Mouse (Mus musculus): ENCODE data around the gene Vegfa. TPM values are rescaled to one million over a fixed set of nuclear protein-coding genes. Genes with fewer than 3 reads are reported as not detected.

The Vegfa gene
- polyA plus RNA-seq, 1 experiment from 2014 or later, result 5.2 TPM

DNA sequence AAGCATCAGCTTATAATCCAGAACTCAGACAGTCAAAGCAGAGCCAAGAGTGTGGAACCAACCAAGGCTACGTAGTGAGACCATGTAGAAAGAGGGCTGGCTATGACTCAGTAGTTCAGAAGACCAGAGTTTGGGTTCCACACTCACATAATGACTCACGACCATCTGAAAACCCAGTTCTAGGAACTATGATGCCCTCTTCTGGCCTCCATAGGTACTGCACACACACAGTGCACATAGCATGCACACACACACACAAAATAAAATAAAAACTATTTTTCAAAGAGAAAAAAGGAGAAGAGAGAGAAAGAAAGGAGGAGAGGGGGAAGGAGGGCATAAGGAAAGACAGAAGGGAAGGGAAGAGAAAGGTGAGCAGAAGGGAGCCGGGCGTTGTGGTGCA lies 16.0 kb upstream of the Vegfa start:
- Histone ChIP-seq H3K9ac (no peak overlapping the region), H3K9me3 (0 out of 2 replicates have a peak, but pooled peaks cover 6% of the 10 kb centered on the region), H3K27me3 (no peaks in the 10 kb centered on the region), H3K27ac (no peak overlapping the region), H3K36me3 (no peaks in the 10 kb centered on the region), H3K4me2 (replicated peaks) (no peak overlapping the region), H3K4me3 (no peak overlapping the region), H3K4me1 (peaks cover 15% of the 10 kb centered on the region)
- ATAC-seq (ENCODE audit: insufficient number of reproducible peaks, insufficient read depth, low FRiP score, low TSS enrichment), result no peak
- WGBS, result 92% methylated on average over 4 of the region's 4 CpGs

DNA sequence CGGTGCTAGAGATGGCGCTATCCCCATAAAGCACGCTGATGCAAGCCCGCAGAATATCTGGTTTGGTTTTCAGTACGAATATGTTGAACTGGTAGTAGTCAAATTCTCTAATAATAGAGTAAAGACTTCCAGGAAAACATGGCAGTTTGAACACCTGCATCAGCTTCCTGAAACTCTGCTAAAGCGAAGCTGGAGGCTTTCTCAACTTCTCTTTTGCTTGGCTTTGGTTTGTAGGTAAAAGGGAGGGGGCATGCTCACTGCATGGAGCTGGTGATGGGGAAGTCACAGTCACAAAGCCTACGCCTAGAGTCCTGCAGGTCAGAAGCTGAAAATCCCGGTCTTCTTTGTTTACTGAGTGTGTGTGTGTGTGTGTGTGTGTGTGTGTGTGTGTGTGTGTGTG lies 13.6 kb upstream of the Vegfa start:
- no peaks in the 10 kb centered on the region for H3K36me3 ChIP-seq
- no peak overlapping the region for H3K9ac ChIP-seq
- H3K4me2 ChIP-seq (replicated peaks), result no peak overlapping the region
- 0 out of 2 replicates have a peak, but pooled peaks cover 6% of the 10 kb centered on the region for H3K9me3 ChIP-seq
- H3K27ac ChIP-seq, result no peak overlapping the region
- 87% methylated on average over 8 of the region's 8 CpGs for WGBS
- ATAC-seq (ENCODE audit: insufficient number of reproducible peaks, insufficient read depth, low FRiP score, low TSS enrichment), result no peak
- no peak overlapping the region for H3K4me3 ChIP-seq
- H3K27me3 ChIP-seq, result no peaks in the 10 kb centered on the region
- H3K4me1 ChIP-seq, result peaks cover 8% of the 10 kb centered on the region; the same call in 1 of the 2 replicates

DNA sequence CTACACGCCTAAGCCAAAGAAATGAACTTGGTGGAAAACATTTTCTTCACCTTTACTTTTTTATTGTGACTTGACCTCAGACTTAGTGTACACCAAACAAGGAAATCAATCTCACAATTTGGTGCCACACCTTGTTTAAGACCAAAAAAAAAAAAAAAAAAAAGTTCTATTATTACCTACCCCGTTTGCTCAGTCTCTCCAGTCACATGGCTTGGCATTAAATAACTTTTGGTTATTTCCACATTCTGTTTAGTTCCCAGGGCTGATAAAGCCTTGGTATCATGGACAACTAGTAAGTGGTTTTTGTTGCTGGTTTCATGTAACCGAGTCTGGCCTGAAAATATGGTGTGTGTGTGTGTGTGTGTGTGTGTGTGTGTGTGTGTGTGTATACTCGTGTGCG lies 12.8 kb upstream of the Vegfa start:
- Histone ChIP-seq H3K9me3 (0 out of 2 replicates have a peak, but pooled peaks cover 6% of the 10 kb centered on the region), H3K27me3 (no peaks in the 10 kb centered on the region), H3K4me1 (peaks cover 8% of the 10 kb centered on the region; the same call in 1 of the 2 replicates), H3K36me3 (no peaks in the 10 kb centered on the region), H3K27ac (no peak overlapping the region), H3K4me3 (no peak overlapping the region), H3K9ac (no peak overlapping the region), H3K4me2 (replicated peaks) (no peak overlapping the region)
- 84% methylated on average over 5 of the region's 5 CpGs for WGBS
- ATAC-seq (ENCODE audit: insufficient number of reproducible peaks, insufficient read depth, low FRiP score, low TSS enrichment), result no peak

DNA sequence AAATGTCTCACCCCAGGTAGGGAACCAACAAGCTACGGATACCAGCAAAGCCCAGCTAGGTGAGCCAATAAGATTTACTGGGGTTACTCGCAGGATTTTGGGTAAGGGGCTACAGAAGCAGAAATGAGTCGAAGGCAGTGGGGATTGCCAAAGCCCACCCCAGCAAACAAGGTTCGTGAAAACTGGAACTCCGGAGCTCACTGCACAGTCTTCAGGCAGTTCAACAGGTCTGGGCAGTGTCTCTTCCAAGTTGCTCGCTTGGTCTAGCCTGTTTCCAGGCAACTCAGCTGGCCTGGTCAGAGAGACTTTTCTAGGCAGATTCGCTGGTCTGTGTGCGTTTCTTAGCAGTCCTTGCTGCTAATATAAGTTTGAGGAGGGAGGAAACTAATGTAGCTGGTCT lies 10.0 kb upstream of the Vegfa start:
- no peaks in the 10 kb centered on the region for H3K27me3 ChIP-seq
- WGBS, result 84% methylated on average over 8 of the region's 8 CpGs
- no peaks in the 10 kb centered on the region for H3K4me1 ChIP-seq
- no peaks in the 10 kb centered on the region for H3K36me3 ChIP-seq
- no peak overlapping the region for H3K4me3 ChIP-seq
- no peak for ATAC-seq (ENCODE audit: insufficient number of reproducible peaks, insufficient read depth, low FRiP score, low TSS enrichment)
- H3K9me3 ChIP-seq, result no peaks in the 10 kb centered on the region
- no peak overlapping the region for H3K4me2 ChIP-seq (replicated peaks)
- no peak overlapping the region for H3K27ac ChIP-seq
- no peak overlapping the region for H3K9ac ChIP-seq

DNA sequence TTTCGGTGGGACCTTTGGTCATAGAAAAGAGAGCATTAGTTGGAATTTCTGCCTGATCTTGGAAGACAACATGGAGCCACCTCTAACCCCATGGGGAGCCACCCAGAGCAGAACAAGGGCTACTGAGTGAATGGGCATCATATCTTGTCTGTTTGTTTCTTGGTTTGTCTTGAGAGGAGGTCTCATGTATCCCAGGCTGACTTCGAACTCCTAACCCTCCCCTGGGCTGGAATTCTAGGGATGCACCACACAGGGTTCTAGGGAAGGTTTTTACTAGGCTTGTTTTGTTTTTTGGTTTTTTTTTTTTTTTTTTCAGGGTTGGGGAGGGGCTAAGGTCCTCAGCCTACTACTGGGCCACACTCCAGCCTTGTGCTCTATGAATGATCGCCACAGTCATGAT lies 9.5 kb upstream of the Vegfa start:
- no peak overlapping the region for H3K4me3 ChIP-seq
- H3K9me3 ChIP-seq, result no peaks in the 10 kb centered on the region
- WGBS, result 84% methylated on average over 3 of the region's 3 CpGs
- no peaks in the 10 kb centered on the region for H3K36me3 ChIP-seq
- no peak overlapping the region for H3K4me2 ChIP-seq (replicated peaks)
- no peaks in the 10 kb centered on the region for H3K27me3 ChIP-seq
- no peak overlapping the region for H3K27ac ChIP-seq
- H3K9ac ChIP-seq, result no peak overlapping the region
- no peaks in the 10 kb centered on the region for H3K4me1 ChIP-seq
- no peak for ATAC-seq (ENCODE audit: insufficient number of reproducible peaks, insufficient read depth, low FRiP score, low TSS enrichment)

DNA sequence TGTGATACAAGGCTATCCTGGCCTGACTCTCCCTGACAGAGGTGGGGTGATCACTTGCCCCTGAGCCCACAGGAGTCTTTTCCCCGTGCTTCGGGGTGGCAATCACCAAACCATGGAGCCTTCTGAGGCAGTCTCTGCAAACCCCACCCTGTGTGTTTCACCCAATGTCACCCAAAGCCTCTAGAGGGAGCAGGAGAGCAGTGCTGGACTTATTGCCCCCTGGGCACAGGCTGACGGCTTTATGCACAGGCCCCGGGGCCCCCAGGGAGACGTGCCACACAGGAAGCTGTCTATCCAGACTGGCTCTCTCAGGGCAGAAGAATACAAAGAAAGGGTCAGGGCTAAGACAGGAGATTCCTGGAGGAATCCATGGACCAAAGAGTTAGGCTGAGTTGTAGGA lies 9.1 kb upstream of the Vegfa start:
- H3K4me2 ChIP-seq (replicated peaks), result no peak overlapping the region
- WGBS, result 66% methylated on average over 5 of the region's 5 CpGs
- no peaks in the 10 kb centered on the region for H3K36me3 ChIP-seq
- no peaks in the 10 kb centered on the region for H3K9me3 ChIP-seq
- H3K27ac ChIP-seq, result no peak overlapping the region
- no peak for ATAC-seq (ENCODE audit: insufficient number of reproducible peaks, insufficient read depth, low FRiP score, low TSS enrichment)
- no peaks in the 10 kb centered on the region for H3K4me1 ChIP-seq
- no peaks in the 10 kb centered on the region for H3K27me3 ChIP-seq
- H3K4me3 ChIP-seq, result no peak overlapping the region
- no peak overlapping the region for H3K9ac ChIP-seq

DNA sequence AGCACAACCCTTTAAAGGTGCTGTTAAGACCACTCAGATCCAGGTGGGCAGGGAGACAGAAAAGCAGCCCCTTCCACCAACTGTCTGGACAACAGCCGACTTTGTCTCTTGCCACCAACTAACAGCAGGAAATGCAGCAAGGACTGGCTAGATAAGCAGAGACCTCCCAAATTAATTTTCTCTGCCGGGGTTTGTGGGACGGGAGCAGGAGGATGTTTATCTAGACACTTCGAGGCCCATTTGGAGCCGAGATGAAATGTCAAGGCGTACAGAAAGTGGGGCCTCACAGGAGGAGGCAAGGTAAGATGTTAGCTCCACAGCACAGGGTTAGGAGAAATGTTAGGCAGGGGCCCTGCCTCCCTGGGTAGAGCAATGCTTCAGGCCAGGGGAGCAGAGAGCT lies 8.4 kb upstream of the Vegfa start:
- 48% methylated on average over 6 of the region's 6 CpGs for WGBS
- no peak overlapping the region for H3K27ac ChIP-seq
- no peaks in the 10 kb centered on the region for H3K27me3 ChIP-seq
- H3K36me3 ChIP-seq, result no peaks in the 10 kb centered on the region
- no peak overlapping the region for H3K4me2 ChIP-seq (replicated peaks)
- no peaks in the 10 kb centered on the region for H3K4me1 ChIP-seq
- no peak overlapping the region for H3K4me3 ChIP-seq
- ATAC-seq (ENCODE audit: insufficient number of reproducible peaks, insufficient read depth, low FRiP score, low TSS enrichment), result no peak
- no peaks in the 10 kb centered on the region for H3K9me3 ChIP-seq
- no peak overlapping the region for H3K9ac ChIP-seq

DNA sequence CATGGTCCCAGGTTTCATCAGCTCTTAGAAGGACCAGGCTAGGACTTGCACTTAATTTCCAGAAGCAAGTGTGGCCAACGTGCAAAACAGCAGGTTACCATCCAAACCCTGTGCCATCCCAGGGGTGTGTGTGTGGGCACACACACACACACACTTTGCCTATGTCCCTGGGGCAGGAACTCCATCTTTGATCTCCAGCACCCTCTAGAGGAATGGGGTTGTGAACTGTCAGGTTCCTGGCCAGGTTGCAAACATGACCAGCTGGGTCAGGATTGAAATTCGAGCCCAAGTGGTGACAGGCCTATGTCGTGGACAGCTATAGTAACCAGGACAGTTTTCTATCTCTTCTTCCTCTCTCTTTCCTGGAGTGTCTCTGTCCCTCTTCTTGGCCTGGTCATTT lies 6.7 kb upstream of the Vegfa start:
- H3K36me3 ChIP-seq, result no peaks in the 10 kb centered on the region
- no peak overlapping the region for H3K4me3 ChIP-seq
- no peak overlapping the region for H3K9ac ChIP-seq
- H3K27me3 ChIP-seq, result no peaks in the 10 kb centered on the region
- 38% methylated on average over 3 of the region's 3 CpGs for WGBS
- no peak overlapping the region for H3K27ac ChIP-seq
- H3K4me2 ChIP-seq (replicated peaks), result no peak overlapping the region
- ATAC-seq (ENCODE audit: insufficient number of reproducible peaks, insufficient read depth, low FRiP score, low TSS enrichment), result no peak
- H3K4me1 ChIP-seq, result peaks cover 3% of the 10 kb centered on the region; the same call in 1 of the 2 replicates
- H3K9me3 ChIP-seq, result no peaks in the 10 kb centered on the region

DNA sequence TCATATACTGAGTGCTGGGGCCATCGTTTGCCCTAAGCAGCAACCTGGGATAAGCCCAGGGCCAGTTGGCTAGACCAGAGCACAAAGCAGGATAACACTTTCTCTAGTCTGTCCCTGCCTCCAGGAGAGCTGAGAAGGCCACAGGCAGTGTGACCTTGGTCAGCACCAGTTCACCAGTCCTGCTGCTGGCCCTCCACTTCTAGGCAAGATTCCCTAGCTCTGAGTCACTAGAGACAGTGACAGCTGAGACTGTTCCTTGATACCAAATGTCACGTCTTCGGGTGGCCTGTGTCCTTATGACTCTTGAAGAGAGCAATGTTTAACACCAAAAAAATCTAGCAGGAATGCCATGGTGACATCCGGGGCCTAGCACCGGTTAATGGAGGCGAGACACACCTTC lies 4.2 kb upstream of the Vegfa start:
- Histone ChIP-seq H3K27me3 (no peaks in the 10 kb centered on the region), H3K4me2 (replicated peaks) (no peak overlapping the region), H3K4me1 (peaks cover 14% of the 10 kb centered on the region), H3K36me3 (no peaks in the 10 kb centered on the region), H3K27ac (no peak overlapping the region), H3K9me3 (no peaks in the 10 kb centered on the region), H3K9ac (no peak overlapping the region), H3K4me3 (no peak overlapping the region)
- ATAC-seq (ENCODE audit: insufficient number of reproducible peaks, insufficient read depth, low FRiP score, low TSS enrichment), result no peak
- 85% methylated on average over 6 of the region's 6 CpGs for WGBS

DNA sequence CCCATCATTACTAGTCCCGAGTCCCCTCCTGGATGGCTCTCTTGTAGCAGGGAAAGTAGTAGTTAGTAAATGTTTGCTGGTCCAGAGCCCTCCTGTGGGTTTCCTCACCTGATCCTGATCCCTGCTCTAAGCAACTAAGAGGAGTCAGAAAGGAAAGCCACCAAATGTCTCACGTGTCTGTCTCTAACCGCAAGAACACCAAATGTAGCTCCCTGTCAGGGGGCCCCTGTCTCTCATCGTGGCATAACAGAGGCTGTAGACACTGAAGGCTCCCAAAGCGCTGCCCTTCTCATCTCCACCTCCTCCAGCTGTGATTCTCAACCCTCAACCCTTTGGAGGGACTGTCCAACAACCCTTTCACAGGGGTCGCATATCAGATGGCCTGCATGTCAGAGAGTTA lies 1.9 kb upstream of the Vegfa start:
- Histone ChIP-seq H3K27ac (no peak overlapping the region), H3K4me3 (no peak overlapping the region), H3K4me2 (replicated peaks) (no peak overlapping the region), H3K4me1 (peaks cover 20% of the 10 kb centered on the region), H3K27me3 (no peaks in the 10 kb centered on the region), H3K9me3 (no peaks in the 10 kb centered on the region), H3K9ac (no peak overlapping the region), H3K36me3 (no peaks in the 10 kb centered on the region)
- ATAC-seq (ENCODE audit: insufficient number of reproducible peaks, insufficient read depth, low FRiP score, low TSS enrichment), result no peak
- WGBS, result 50% methylated on average over 6 of the region's 6 CpGs

DNA sequence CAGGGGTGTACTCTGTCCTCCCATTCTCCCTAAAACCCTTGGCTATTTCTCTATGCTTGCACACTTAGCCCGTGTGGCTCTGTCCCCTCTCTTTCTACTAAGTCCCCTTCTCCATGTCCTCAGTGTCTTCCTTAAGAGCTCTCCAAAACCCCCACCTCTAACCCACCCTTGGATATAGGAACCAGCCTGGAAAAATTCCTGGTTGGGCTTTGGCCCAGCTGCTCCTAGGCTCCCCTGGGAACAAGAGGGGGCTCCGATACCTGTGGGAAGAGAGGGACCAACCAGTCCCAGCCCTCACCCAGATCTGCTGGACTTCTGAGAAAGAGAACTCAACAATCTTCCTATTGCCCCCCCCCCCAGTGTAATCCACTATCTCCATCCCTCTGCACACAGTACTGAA lies 1.4 kb upstream of the Vegfa start:
- no peak for ATAC-seq (ENCODE audit: insufficient number of reproducible peaks, insufficient read depth, low FRiP score, low TSS enrichment)
- Histone ChIP-seq H3K4me3 (no peak overlapping the region), H3K4me2 (replicated peaks) (peak overlapping the region; percentile 79; the same call in 1 of the 2 replicates), H3K4me1 (peaks cover 25% of the 10 kb centered on the region), H3K36me3 (no peaks in the 10 kb centered on the region), H3K9me3 (no peaks in the 10 kb centered on the region), H3K27ac (no peak overlapping the region), H3K27me3 (no peaks in the 10 kb centered on the region), H3K9ac (no peak overlapping the region)
- 20% methylated on average over 2 of the region's 2 CpGs for WGBS

DNA sequence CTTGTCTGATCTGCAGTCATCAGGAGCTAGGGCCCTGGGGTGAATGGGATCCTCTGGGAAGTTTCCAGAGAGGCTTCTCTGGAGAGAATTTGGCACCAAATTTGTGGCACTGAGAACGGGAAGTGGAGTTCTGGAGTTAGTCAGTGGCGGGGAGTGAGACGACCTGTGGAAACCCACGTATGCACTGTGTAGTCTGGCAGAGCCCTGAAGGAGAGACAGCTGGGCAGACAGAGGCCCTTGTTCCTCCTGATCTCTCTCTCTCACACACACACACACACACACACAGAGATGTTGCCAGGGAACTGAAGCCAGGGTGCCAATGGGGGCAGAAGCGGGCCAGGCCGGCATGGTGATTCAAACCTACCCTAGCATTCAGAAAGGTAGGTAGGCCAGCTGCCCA lies 953 bp upstream of the Vegfa start:
- Histone ChIP-seq H3K27me3 (no peaks in the 10 kb centered on the region), H3K9ac (no peak overlapping the region), H3K27ac (no peak overlapping the region), H3K4me1 (peaks cover 30% of the 10 kb centered on the region), H3K4me2 (replicated peaks) (peak overlapping the region; percentile 79), H3K9me3 (no peaks in the 10 kb centered on the region), H3K36me3 (no peaks in the 10 kb centered on the region), H3K4me3 (no peak overlapping the region)
- WGBS, result 47% methylated on average over 6 of the region's 6 CpGs
- ATAC-seq (ENCODE audit: insufficient number of reproducible peaks, insufficient read depth, low FRiP score, low TSS enrichment), result no peak

DNA sequence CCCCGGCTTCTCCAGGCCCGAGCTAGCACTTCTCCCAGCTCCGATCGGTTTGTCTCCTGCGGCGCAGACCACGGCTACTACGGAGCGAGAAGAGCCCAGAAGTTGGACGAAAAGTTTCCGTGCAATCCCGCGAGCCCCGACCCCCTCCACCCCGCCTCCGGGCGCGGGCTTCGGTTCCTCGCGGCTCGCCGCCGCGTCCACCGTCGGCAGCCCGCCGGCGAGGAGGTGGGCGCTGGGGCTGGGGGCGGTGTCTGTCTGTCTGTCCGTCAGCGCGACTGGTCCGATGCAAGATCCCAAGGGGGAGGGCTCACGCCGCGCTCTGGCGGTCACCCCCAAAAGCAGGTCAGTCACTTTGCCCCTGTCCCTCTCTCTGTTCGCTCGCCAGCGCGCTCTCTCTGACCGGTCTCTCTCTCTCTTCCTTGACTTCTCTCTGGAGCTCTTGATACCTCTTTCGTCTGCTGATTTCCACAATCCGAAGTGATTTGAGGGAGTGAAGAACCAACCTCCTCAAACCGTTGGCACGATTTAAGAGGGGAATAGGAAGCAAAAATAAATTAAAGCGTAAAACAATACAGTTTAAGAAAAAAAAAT lies 453 bp downstream of the Vegfa start:
- WGBS, result under 1% methylated on average over 50 of the region's 50 CpGs
- Histone ChIP-seq H3K9ac (peak overlapping the region; percentile 98), H3K4me1 (peaks cover 43% of the 10 kb centered on the region)

More for the DNA sequence above, 453 bp downstream of the Vegfa start:
- peak overlapping the region; percentile 98 for H3K27ac ChIP-seq
- peak overlapping the region; percentile 88 for H3K4me3 ChIP-seq
- no peak for ATAC-seq (ENCODE audit: insufficient number of reproducible peaks, insufficient read depth, low FRiP score, low TSS enrichment)
- no peaks in the 10 kb centered on the region for H3K27me3 ChIP-seq
- H3K36me3 ChIP-seq, result no peaks in the 10 kb centered on the region
- H3K9me3 ChIP-seq, result no peaks in the 10 kb centered on the region
- H3K4me2 ChIP-seq (replicated peaks), result peak overlapping the region; percentile 79
